Mouse (Mus musculus) liver, embryonic 11.5 days (tissue): ENCODE measurements around the gene Tmem127. TPM values are rescaled to one million over a fixed set of nuclear protein-coding genes. Genes with fewer than 3 reads are reported as not detected.
"Not testable (repeated sequence)": the region's sequence is repeated elsewhere in the genome, so short reads cannot be mapped to it uniquely, and the experiment has no call there.

Experiments
- ATAC-seq: fragments of 200-750 bp; cut with Nextera tagmentation; replicated peaks from 2 replicates; pipeline ENCODE4 v1.8.0; 2017; ENCODE audit warnings: moderate number of reproducible peaks, mild to moderate bottlenecking, moderate TSS enrichment, moderate library complexity; ENCODE audit not compliant: low FRiP score
- DNase-seq: peaks from one replicate; pipeline ENCODE4 v3.0.0-alpha.2; 2017; ENCODE audit warnings: low spot score
- H3K27ac ChIP-seq: fragments of 300-500 bp; sonication (generic); 2 replicates; pipeline ENCODE4 v1.5.1; 2014; ENCODE audit warnings: mild to moderate bottlenecking, low read depth, low read length, control low read depth
- H3K27me3 ChIP-seq: fragments of 300-500 bp; sonication (generic); replicated peaks from 2 replicates; pipeline ENCODE4 v1.6.1; 2014; ENCODE audit warnings: low read length, mixed read lengths; ENCODE audit not compliant: control insufficient read depth, insufficient read depth
- H3K36me3 ChIP-seq: fragments of 300-500 bp; sonication (generic); 2 replicates; pipeline ENCODE4 v1.6.1; 2014; ENCODE audit warnings: mild to moderate bottlenecking, low read length, moderate library complexity, mixed read lengths; ENCODE audit not compliant: control insufficient read depth, insufficient read depth
- H3K4me1 ChIP-seq: fragments of 300-500 bp; sonication (generic); replicated peaks from 2 replicates; pipeline ENCODE4 v1.6.1; 2014; ENCODE audit warnings: low read length, mixed read lengths; ENCODE audit not compliant: control insufficient read depth, insufficient read depth
- H3K4me2 ChIP-seq: fragments of 300-500 bp; sonication (generic); 2 replicates; pipeline ENCODE4 v1.6.1; 2014; ENCODE audit warnings: mild to moderate bottlenecking, control low read depth, moderate library complexity
- H3K4me3 ChIP-seq: fragments of 300-500 bp; sonication (generic); 2 replicates; pipeline ENCODE4 v1.5.1; 2014; ENCODE audit warnings: low read depth, low read length, control low read depth
- H3K9ac ChIP-seq: fragments of 300-500 bp; sonication (generic); 2 replicates; pipeline ENCODE4 v1.6.1; 2014; ENCODE audit warnings: low read depth, low read length, control low read depth
- H3K9me3 ChIP-seq: fragments of 300-500 bp; sonication (generic); 2 replicates; pipeline ENCODE4 v1.6.1; 2016; ENCODE audit warnings: low read length, inconsistent platforms, mixed read lengths; ENCODE audit not compliant: control insufficient read depth
- WGBS: fragments of 180-500 bp; shearing (Covaris S2); extraction: QIAGEN DNeasy Blood & Tissue Kit; methylation state at CpG from one replicate; pipeline ENCODE4 v1.1.7; 2014; 5-methylcytosine and 5-hydroxymethylcytosine counted together
- polyA plus RNA-seq: library from polyadenylated mRNA; unstranded; fragments of >200 nt; fragmentation: Nextera tagmentation; extraction: Ambion mirVana; gene quantifications from 2 replicates; pipeline ENCODE4 v1.2.1, GENCODE M21; 2014

Tmem127 gene
- polyA plus RNA-seq, 1 experiment from 2014 or later: 16.9 TPM

DNA sequence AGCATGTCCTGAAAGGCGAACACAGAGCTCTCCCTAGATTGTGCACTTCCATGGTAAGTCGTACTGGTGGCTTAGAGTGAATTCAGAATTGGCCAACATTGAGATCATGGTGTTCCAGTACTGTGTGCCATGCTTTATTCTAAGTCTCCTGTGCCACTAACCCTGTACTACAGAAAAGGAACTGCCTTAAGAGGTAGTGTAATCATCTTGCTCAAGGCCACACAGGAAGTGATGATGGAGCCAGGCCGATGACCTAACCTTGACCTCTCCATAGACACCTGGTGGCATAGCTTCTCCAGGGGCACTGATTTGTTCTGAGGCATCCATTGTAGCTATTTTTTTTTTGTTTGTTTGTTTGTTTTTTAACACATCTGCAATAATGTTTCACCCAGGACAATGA lies 54.2 kb downstream of the Tmem127 start:
- H3K4me1 ChIP-seq: no peaks in the 10 kb centered on the region
- no peak overlapping the region for H3K4me3 ChIP-seq
- H3K27me3 ChIP-seq: no peaks in the 10 kb centered on the region
- H3K9me3 ChIP-seq: no peaks in the 10 kb centered on the region
- ATAC-seq (no peak), DNase-seq (no peak)
- 84% methylated on average over 3 of the region's 3 CpGs for WGBS
- H3K9ac ChIP-seq: no peak overlapping the region
- no peak overlapping the region for H3K27ac ChIP-seq
- H3K36me3 ChIP-seq: peaks cover 19% of the 10 kb centered on the region
- H3K4me2 ChIP-seq: no peak overlapping the region

- H3K4me3 ChIP-seq, H3K36me3 ChIP-seq, H3K9ac ChIP-seq, H3K27me3 ChIP-seq, H3K4me1 ChIP-seq, H3K27ac ChIP-seq, H3K9me3 ChIP-seq, H3K4me2 ChIP-seq, ATAC-seq, DNase-seq: not testable (repeated sequence)
- WGBS: 82% methylated on average over 4 of the region's 4 CpGs
Observed at GRCm38 (mm10) chr2:127304192-127304591, 56.5 kb downstream of the Tmem127 start.

DNA sequence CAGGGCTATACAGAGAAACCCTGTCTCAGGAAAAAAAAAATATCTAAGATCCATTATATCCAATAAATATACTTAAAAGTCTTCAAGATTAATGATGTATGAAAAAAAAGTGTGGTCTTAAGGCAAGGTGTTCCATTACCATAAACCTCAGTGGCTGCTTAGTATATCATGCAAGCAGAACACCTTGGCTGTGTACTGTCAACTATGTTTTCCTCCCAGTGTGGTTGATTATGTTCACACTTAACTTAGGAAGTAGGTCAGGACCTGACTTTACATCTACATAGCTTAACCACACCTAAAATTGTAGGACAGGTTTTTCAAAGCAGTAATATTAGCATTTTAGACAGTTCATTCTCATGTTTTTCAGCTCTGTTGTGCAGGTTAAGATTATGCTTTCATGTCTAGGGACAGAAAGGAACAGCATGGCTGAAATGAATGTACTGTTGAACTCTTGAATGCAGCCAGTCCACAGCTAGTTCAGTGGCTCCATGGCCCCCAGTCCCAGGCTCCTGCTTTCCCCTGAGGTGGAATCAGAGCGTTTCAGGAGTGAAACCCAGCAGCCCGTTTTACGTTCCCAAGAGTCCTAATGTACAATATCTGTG lies 57.0 kb downstream of the Tmem127 start:
- H3K36me3 ChIP-seq: peaks cover 4% of the 10 kb centered on the region; the same call in 1 of the 2 replicates
- no peak overlapping the region for H3K4me2 ChIP-seq
- H3K9me3 ChIP-seq: no peaks in the 10 kb centered on the region
- no peak for DNase-seq
- no peaks in the 10 kb centered on the region for H3K27me3 ChIP-seq
- H3K27ac ChIP-seq: no peak overlapping the region
- no peaks in the 10 kb centered on the region for H3K4me1 ChIP-seq
- no peak overlapping the region for H3K9ac ChIP-seq
- WGBS: 87% methylated on average over 3 of the region's 3 CpGs
- no peak overlapping the region for H3K4me3 ChIP-seq
- no peak for ATAC-seq

DNA sequence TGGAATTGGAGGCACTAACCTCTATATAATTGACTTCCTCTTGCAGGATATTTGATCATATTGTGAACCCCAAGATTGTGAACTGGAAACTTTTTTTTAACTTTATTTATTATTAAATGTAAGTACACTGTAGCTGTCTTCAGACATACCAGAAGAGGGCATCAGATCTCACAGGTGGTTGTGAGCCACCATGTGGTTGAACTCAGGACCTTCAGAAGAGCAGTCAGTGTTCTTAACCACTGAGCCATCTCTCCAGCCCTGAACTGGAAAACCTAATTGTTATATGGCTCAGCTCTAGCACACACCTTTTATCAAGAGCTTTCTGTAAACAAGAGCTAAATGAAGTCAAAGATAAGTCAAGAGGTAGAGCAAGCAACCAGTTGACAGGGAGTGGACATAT lies 58.4 kb downstream of the Tmem127 start:
- Histone ChIP-seq H3K9ac (no peak overlapping the region), H3K4me2 (no peak overlapping the region), H3K27ac (no peak overlapping the region), H3K36me3 (no peaks in the 10 kb centered on the region; the same call in 1 of the 2 replicates), H3K27me3 (no peaks in the 10 kb centered on the region), H3K4me1 (no peaks in the 10 kb centered on the region), H3K9me3 (no peaks in the 10 kb centered on the region), H3K4me3 (no peak overlapping the region)
- DNase-seq (no peak), ATAC-seq (no peak)

- Histone ChIP-seq H3K4me2 (no peak overlapping the region), H3K9me3 (no peaks in the 10 kb centered on the region), H3K27me3 (no peaks in the 10 kb centered on the region), H3K9ac (no peak overlapping the region), H3K4me1 (no peaks in the 10 kb centered on the region), H3K36me3 (no peaks in the 10 kb centered on the region), H3K27ac (no peak overlapping the region), H3K4me3 (no peak overlapping the region)
- 30% methylated on average over 3 of the region's 3 CpGs for WGBS
- DNase-seq: no peak
- no peak for ATAC-seq
Observed at GRCm38 (mm10) chr2:127307179-127307578, 59.5 kb downstream of the Tmem127 start.

DNA sequence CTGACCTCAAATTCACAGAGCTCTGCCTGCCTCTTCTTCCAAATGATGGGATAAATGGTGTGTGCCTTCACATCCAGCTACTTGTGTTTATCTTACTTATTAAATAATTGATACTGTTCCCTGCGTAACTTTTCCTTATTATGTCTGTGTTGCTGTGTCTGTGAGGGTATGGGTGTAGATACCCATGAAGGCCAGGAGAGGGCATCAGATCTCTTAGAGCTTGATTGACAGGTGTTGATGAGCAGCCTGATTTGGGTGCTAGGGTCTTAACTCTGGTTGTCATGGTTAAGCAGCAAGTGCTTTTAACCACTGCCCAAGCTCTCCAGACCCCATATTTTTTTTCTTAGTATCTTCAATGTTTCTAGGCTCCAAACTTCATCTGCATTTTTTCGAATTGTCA lies 61.0 kb downstream of the Tmem127 start:
- 83% methylated on average over 2 of the region's 2 CpGs for WGBS
- Histone ChIP-seq H3K4me2 (no peak overlapping the region), H3K9me3 (no peaks in the 10 kb centered on the region), H3K4me1 (no peaks in the 10 kb centered on the region), H3K4me3 (no peak overlapping the region), H3K27ac (no peak overlapping the region), H3K36me3 (no peaks in the 10 kb centered on the region), H3K27me3 (no peaks in the 10 kb centered on the region), H3K9ac (no peak overlapping the region)
- DNase-seq: no peak
- no peak for ATAC-seq

DNA sequence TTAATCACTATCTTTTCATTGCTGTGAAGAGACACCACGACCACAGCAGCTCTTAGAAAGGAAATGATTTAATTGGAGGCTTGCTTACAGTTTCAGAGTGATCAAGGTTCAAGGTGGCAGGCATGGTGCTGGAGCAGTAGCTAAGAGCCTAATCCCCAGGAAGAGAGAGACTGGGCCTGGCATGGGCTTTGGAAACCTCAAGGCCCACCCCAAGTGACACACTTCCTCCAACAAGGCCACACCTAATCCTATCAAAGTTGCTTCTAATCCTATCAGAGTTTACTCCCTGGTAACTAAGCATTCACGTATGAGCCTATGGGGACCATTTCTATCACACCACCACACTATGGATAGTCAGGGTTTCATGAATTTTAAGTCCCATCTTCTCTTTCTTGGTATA lies 62.5 kb downstream of the Tmem127 start:
- no peak for ATAC-seq
- DNase-seq: no peak
- H3K4me1 ChIP-seq: peaks cover 4% of the 10 kb centered on the region
- H3K27ac ChIP-seq: no peak overlapping the region
- no peaks in the 10 kb centered on the region for H3K27me3 ChIP-seq
- no peaks in the 10 kb centered on the region for H3K9me3 ChIP-seq
- H3K36me3 ChIP-seq: no peaks in the 10 kb centered on the region
- 37% methylated on average over 2 of the region's 2 CpGs for WGBS
- no peak overlapping the region for H3K9ac ChIP-seq
- no peak overlapping the region for H3K4me2 ChIP-seq
- H3K4me3 ChIP-seq: no peak overlapping the region

DNA sequence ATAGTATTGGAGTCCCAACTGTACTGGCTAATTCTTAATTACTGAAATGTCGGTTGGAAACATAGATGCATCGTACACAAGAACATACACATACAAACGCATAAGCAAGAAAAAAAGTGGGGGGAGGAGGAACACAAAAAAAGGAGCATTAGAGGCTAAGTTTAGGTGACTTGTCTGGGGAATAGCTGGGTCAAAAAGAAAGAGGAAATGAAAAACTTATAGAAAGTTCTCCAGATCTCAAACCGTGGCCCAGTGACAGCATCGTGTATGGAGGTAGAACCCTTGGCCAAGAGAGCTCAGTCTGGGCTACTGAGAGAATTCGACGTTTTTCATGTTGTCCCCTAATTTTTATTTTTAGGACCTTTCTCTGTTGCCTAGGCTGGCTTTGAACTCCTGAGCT lies 63.0 kb downstream of the Tmem127 start:
- Histone ChIP-seq H3K36me3 (no peaks in the 10 kb centered on the region), H3K27ac (no peak overlapping the region), H3K4me3 (no peak overlapping the region), H3K4me1 (peaks cover 4% of the 10 kb centered on the region), H3K4me2 (no peak overlapping the region), H3K9ac (no peak overlapping the region), H3K9me3 (no peaks in the 10 kb centered on the region), H3K27me3 (no peaks in the 10 kb centered on the region)
- no peak for DNase-seq
- WGBS: 83% methylated on average over 7 of the region's 7 CpGs
- no peak for ATAC-seq
